Mouse (Mus musculus) liver, embryonic 16.5 days (tissue): ENCODE measurements around the gene Vim. TPM values are rescaled to one million over a fixed set of nuclear protein-coding genes. Genes with fewer than 3 reads are reported as not detected.

ENCODE experiments used
- ATAC-seq: fragments of 200-750 bp; cut with Nextera tagmentation; 2 replicates; pipeline ENCODE4 v1.8.0; 2017; ENCODE audit warnings: low read depth, mild to moderate bottlenecking, moderate number of reproducible peaks, moderate library complexity
- H3K27ac ChIP-seq: fragments of 300-500 bp; sonication (generic); 2 replicates; pipeline ENCODE4 v1.5.1; 2014; ENCODE audit warnings: mild to moderate bottlenecking, low read length
- H3K27me3 ChIP-seq: fragments of 300-500 bp; sonication (generic); 2 replicates; pipeline ENCODE4 v1.6.1; 2014; ENCODE audit warnings: low read depth, low read length, mixed read lengths; ENCODE audit not compliant: control insufficient read depth, insufficient read depth
- H3K36me3 ChIP-seq: fragments of 300-500 bp; sonication (generic); 2 replicates; pipeline ENCODE4 v1.6.1; 2014; ENCODE audit warnings: mild to moderate bottlenecking; ENCODE audit not compliant: control insufficient read depth, insufficient read depth
- H3K4me1 ChIP-seq: fragments of 300-500 bp; sonication (generic); 2 replicates; pipeline ENCODE4 v1.6.1; 2014; ENCODE audit warnings: low read depth, low read length, mixed read lengths; ENCODE audit not compliant: control insufficient read depth
- H3K4me2 ChIP-seq: fragments of 300-500 bp; sonication (generic); 2 replicates; pipeline ENCODE4 v1.6.1; 2014; ENCODE audit warnings: low read depth, low read length, mixed read lengths
- H3K4me3 ChIP-seq: fragments of 300-500 bp; sonication (generic); 2 replicates; pipeline ENCODE4 v1.5.1; 2014; ENCODE audit warnings: low read depth, mild to moderate bottlenecking, low read length
- H3K9ac ChIP-seq: fragments of 300-500 bp; sonication (generic); 2 replicates; pipeline ENCODE4 v1.6.1; 2014; ENCODE audit warnings: low read depth, low read length
- H3K9me3 ChIP-seq: fragments of 300-500 bp; sonication (generic); replicated peaks from 2 replicates; pipeline ENCODE4 v1.6.1; 2016; ENCODE audit warnings: low read length; ENCODE audit not compliant: control insufficient read depth
- WGBS: fragments of 180-500 bp; shearing (Covaris S2); extraction: QIAGEN DNeasy Blood & Tissue Kit; methylation state at CpG from one replicate; pipeline ENCODE4 v1.1.7; 2014; ENCODE audit not compliant: insufficient replicate concordance; 5-methylcytosine and 5-hydroxymethylcytosine counted together
- polyA plus RNA-seq: library from polyadenylated mRNA; unstranded; fragments of >200 nt; fragmentation: Nextera tagmentation; extraction: Ambion mirVana; gene quantifications from 2 replicates; pipeline ENCODE4 v1.2.1, GENCODE M21; 2015

The Vim gene
- polyA plus RNA-seq, 1 experiment from 2014 or later, result 83.2 TPM

DNA sequence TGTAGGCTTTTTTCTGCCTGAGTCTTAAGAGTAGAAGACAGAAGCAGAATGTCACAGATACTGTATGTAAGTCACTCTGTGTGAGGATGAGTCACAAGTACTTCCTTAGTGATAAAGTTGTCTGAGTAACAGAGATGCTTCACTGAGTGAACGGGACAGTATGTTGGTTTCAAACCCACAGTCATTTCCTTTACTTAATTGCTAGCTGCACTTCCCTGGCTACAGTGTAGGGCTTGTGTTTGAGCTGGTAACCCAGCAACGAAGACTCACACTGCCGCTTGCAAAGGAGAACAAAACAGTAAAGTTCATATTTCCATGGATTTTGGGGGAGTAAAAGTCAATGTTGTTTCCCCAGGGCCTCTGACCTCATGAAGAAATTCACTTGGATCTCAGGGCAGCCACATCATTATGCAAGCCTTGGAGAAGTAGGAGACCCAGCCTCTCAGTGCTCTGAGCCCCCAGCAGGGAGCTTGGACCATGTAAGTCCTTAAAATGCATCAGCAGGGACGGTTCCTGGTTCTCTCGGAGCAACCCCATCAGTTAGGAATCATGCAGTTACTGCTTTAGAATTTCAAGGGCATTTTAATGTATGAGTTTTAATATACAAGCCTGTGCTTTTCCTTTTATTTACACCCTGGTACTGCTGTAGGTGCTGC, 15.0 kb upstream of the Vim start:
- no peaks in the 10 kb centered on the region; the same call in 1 of the 2 replicates for H3K4me1 ChIP-seq
- peak; percentile 47; the same call in 1 of the 2 replicates for ATAC-seq
- no peak overlapping the region for H3K4me2 ChIP-seq
- no peak overlapping the region for H3K27ac ChIP-seq
- no peaks in the 10 kb centered on the region for H3K36me3 ChIP-seq
- no peaks in the 10 kb centered on the region for H3K27me3 ChIP-seq
- WGBS, result 13% methylated on average over 5 of the region's 5 CpGs
- no peaks in the 10 kb centered on the region for H3K9me3 ChIP-seq
- no peak overlapping the region for H3K4me3 ChIP-seq
- H3K9ac ChIP-seq, result no peak overlapping the region

DNA sequence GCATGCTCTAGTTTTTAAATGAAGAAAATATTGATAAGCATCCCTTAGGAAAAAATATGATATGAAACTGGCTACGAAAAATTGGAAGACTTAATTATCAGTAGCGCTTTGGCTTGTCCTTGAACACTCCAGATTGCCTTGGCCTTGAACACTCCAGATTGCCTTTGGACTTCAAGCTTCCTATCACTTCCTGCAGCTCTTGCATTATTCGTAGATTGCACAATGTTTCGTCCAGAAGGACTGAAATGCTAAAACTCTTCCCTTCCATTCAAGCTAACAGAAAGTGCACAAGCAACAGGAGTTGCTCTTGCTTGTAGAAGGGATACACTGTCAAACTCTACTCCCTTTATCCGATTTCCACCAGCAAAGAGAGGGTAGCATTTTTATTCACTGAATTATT, 14.4 kb upstream of the Vim start:
- Histone ChIP-seq H3K9ac (no peak overlapping the region), H3K4me2 (no peak overlapping the region), H3K9me3 (no peaks in the 10 kb centered on the region), H3K27ac (no peak overlapping the region), H3K27me3 (no peaks in the 10 kb centered on the region), H3K4me3 (no peak overlapping the region), H3K36me3 (no peaks in the 10 kb centered on the region), H3K4me1 (no peaks in the 10 kb centered on the region; the same call in 1 of the 2 replicates)
- no peak for ATAC-seq
- WGBS, result 38% methylated on average over 5 of the region's 5 CpGs

DNA sequence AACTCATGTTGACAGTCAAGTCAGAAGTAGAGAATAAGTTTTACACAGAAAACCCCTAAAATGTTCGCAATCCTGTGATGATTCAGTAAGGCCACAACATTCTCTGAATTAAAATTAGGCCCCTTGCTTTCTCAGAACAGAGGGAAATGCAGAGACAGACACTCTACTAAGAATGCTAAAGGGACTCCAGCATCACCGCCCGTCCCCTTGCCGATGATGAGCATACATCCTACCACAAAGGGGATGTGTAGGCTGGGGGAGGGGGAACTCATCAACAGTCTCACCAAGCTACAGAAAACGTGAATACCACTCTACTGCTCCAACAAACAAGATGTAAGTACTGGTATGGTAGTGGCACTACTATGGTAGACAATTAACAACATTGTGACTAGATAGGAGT, 14.0 kb upstream of the Vim start:
- H3K9me3 ChIP-seq, result no peaks in the 10 kb centered on the region
- H3K27me3 ChIP-seq, result no peaks in the 10 kb centered on the region
- WGBS, result 55% methylated on average over 5 of the region's 5 CpGs
- H3K36me3 ChIP-seq, result no peaks in the 10 kb centered on the region
- no peak for ATAC-seq
- H3K4me2 ChIP-seq, result no peak overlapping the region
- no peak overlapping the region for H3K4me3 ChIP-seq
- no peak overlapping the region for H3K27ac ChIP-seq
- no peak overlapping the region for H3K9ac ChIP-seq
- no peaks in the 10 kb centered on the region; the same call in 1 of the 2 replicates for H3K4me1 ChIP-seq

DNA sequence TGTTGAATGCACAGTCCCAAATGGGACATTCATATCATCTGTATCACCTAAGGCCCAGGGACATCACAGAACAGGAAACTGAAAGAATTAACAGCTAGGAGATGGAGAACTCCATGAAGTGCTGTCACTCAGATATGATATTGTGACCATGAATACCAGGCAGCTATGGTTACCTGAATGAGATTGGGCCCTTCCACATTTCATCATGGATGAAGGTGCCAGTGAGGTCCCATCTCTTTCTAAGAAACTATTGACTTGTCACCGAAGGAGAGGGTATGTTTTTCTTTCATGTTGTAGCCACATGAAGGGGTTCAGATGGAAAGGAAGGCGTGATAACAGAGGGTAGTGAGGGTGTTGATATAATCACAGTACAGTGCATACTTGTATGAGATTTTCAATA, 13.3 kb upstream of the Vim start:
- H3K4me1 ChIP-seq, result no peaks in the 10 kb centered on the region; the same call in 1 of the 2 replicates
- no peak for ATAC-seq
- 57% methylated on average over 2 of the region's 2 CpGs for WGBS
- no peak overlapping the region for H3K4me3 ChIP-seq
- H3K9ac ChIP-seq, result no peak overlapping the region
- no peaks in the 10 kb centered on the region for H3K27me3 ChIP-seq
- H3K4me2 ChIP-seq, result no peak overlapping the region
- H3K36me3 ChIP-seq, result no peaks in the 10 kb centered on the region
- no peaks in the 10 kb centered on the region for H3K9me3 ChIP-seq
- H3K27ac ChIP-seq, result no peak overlapping the region

DNA sequence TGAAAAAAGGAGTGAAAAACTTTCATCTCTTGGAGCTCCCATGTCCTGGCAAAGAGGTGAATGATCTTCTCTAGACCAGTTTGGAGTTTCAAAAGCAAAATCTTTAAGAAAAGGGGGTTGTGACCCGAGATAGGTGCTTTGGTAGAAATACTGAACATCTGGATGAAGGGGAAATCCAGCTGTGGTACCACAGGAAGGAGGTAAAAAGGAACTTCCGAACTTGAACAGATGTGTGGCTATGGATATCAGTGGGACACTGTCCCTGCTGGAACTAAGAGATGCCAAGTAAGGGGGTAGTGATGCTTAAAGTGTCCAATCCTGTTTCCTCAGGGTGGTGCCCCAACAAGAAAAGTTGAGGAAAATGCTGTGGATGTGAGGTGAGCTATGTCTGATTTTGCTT, 3.6 kb upstream of the Vim start:
- Histone ChIP-seq H3K4me3 (no peak overlapping the region), H3K9ac (no peak overlapping the region)

DNA sequence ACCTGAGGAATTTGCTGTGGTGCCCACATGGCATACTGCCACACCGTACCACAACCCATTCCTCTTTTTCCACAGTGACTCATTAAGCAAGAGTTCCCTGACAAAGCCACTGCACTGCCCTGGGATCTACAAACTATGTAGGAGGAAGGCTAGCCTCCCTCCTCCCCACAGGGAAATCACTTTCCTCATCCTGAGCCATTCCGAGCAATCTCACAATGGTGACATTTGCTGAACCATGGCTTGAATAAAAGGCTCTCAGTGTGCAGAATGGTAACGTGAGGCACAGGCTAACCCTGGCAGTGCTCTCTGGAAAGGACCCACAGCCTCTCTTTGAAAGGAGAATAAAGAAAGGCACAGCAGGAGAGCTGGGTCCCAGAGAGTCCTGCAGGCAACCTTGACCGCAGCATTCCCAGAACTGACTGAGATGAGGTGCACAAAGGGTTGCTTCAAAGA, 1.6 kb upstream of the Vim start:
- WGBS, result 42% methylated on average over 4 of the region's 4 CpGs
- Histone ChIP-seq H3K4me3 (no peak overlapping the region), H3K9ac (no peak overlapping the region), H3K27ac (0 out of 2 replicates have a peak overlapping the region, but pooled peaks have one; percentile 4), H3K4me1 (peaks cover 16% of the 10 kb centered on the region), H3K27me3 (peaks cover 49% of the 10 kb centered on the region), H3K36me3 (no peaks in the 10 kb centered on the region), H3K4me2 (0 out of 2 replicates have a peak overlapping the region, but pooled peaks have one; percentile 71), H3K9me3 (no peaks in the 10 kb centered on the region)
- no peak for ATAC-seq

More for the DNA sequence above, 3.6 kb upstream of the Vim start:
- 42% methylated on average over 2 of the region's 2 CpGs for WGBS
- H3K4me1 ChIP-seq, result peaks cover 13% of the 10 kb centered on the region
- H3K27ac ChIP-seq, result no peak overlapping the region
- no peak overlapping the region for H3K4me2 ChIP-seq
- peaks cover 35% of the 10 kb centered on the region for H3K27me3 ChIP-seq
- no peaks in the 10 kb centered on the region for H3K9me3 ChIP-seq
- no peaks in the 10 kb centered on the region for H3K36me3 ChIP-seq
- no peak for ATAC-seq

DNA sequence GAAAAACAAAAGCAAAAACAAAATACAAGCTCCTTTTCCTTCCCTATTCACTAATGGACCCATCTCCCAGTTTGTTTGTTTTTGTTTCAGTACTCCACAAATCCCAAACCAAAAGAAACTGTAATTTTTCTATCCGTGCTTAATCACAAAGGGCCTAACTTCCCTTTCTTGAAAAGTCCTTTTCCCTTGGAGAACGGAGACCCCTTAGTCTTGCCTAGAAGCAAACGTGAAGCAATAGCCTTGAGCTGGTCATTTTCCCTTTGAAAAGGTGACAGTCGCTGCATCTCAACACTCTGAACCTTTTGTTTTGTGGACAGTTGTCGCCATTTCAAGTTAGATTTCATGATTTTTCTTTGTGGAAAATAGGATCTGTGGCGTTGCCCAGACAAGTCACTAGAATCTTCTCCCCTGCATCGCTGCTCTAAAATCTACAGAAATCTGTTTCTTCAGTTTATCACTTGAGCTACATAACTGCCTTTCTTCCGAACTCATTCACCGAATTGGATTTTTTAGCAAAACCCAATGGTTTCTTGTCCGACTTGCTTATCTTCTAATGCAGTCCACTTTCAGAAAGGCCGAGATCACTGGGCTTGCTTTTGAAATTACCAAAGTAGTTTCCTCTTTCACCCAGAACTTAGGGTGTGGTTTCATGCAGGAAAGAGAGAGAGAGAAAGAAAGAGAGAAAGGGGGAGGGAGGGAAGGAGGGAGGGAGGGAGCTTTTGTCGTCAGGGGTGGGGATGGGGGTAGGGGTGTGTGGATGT, 900 bp upstream of the Vim start:
- peaks cover 49% of the 10 kb centered on the region for H3K27me3 ChIP-seq
- WGBS, result 4% methylated on average over 12 of the region's 12 CpGs
- no peaks in the 10 kb centered on the region for H3K36me3 ChIP-seq
- 0 out of 2 replicates have a peak overlapping the region, but pooled peaks have one; percentile 46 for H3K9ac ChIP-seq
- peak overlapping the region; percentile 65 for H3K4me3 ChIP-seq
- peak overlapping the region; percentile 71 for H3K4me2 ChIP-seq
- H3K27ac ChIP-seq, result peak overlapping the region; percentile 77
- H3K9me3 ChIP-seq, result no peaks in the 10 kb centered on the region
- H3K4me1 ChIP-seq, result peaks cover 16% of the 10 kb centered on the region
- ATAC-seq, result no peak

DNA sequence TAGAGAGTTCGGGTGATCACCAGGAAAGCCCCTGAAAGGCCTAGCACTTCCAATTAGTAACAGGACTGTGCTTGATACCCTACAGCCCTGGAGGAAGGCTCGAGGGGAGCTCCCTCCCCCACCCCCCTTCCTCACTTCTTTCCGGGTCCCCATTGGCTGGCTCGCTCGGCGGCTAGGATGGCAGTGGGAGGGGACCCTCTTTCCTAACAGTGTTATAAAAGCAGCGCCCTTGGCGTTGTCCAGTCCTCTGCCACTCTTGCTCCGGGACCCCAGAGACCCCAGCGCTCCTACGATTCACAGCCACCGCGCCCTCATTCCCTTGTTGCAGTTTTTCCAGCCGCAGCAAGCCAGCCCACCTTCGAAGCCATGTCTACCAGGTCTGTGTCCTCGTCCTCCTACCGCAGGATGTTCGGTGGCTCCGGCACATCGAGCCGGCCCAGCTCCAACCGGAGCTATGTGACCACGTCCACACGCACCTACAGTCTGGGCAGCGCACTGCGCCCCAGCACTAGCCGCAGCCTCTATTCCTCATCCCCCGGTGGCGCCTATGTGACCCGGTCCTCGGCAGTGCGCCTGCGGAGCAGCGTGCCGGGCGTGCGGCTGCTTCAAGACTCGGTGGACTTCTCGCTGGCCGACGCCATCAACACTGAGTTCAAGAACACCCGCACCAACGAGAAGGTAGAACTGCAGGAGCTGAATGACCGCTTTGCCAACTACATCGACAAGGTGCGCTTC, 506 bp downstream of the Vim start:
- Histone ChIP-seq H3K9ac (peak overlapping the region; percentile 58), H3K9me3 (no peaks in the 10 kb centered on the region), H3K4me2 (peak overlapping the region; percentile 71), H3K4me3 (peak overlapping the region; percentile 65), H3K27ac (peak overlapping the region; percentile 64), H3K27me3 (peaks cover 49% of the 10 kb centered on the region), H3K4me1 (peaks cover 16% of the 10 kb centered on the region), H3K36me3 (no peaks in the 10 kb centered on the region)
- whole genome bisulfite sequencing, result under 1% methylated on average over 46 of the region's 46 CpGs
- ATAC-seq, result peak; percentile 73
